In genomic region chr15:85523173-85523991, GRCm38 (mm10) we compare ENCODE assay signal across 9 mouse cellular contexts. TPM values are rescaled to one million over a fixed set of nuclear protein-coding genes. Genes with fewer than 3 reads are reported as not detected.
DNase-seq lines count a peak whose midpoint lies in the region; ATAC-seq lines count a peak whose summit lies in the region.
"Had no signal": no experiment of that assay in that cellular context is flagged by ENCODE, and none has a peak within 500 bp of the region (broad histone marks: within the 10 kb centered on the region; RNA-seq: fewer than 3 reads in every experiment).

No protein-coding gene starts in this region.

- H3K36me3 ChIP-seq in embryonic facial prominence, embryonic 12.5 days, result no peaks in the 10 kb centered on the region
- H3K36me3 ChIP-seq in heart, embryonic 11.5 days (ENCODE audit: control insufficient read depth, insufficient read depth, low read length), result no peaks in the 10 kb centered on the region

- no peak overlapping the region for H3K27ac ChIP-seq in embryonic facial prominence, embryonic 12.5 days
- no peak overlapping the region for H3K27ac ChIP-seq in heart, embryonic 11.5 days (ENCODE audit: low read depth, low read length)
- H3K27ac ChIP-seq: liver, embryonic 14.5 days had no signal

- peaks cover 16% of the 10 kb centered on the region for H3K4me1 ChIP-seq in embryonic facial prominence, embryonic 12.5 days
- peaks cover 11% of the 10 kb centered on the region for H3K4me1 ChIP-seq in heart, embryonic 11.5 days (ENCODE audit: control insufficient read depth, insufficient read depth, low read length)

- peak; percentile 75 for DNase-seq in urinary bladder, postnatal 14 days (ENCODE audit: low spot score)
- no peak for DNase-seq in urinary bladder, postnatal 10 days (ENCODE audit: low spot score)
- DNase-seq in kidney, adult 8-10 months, result peak; percentile 62 to 69
- DNase-seq in lung, adult 18-20 months, result peak; percentile 51 to 72
- DNase-seq in ovary, postnatal 10 days (ENCODE audit: low spot score), result peak; percentile 40
- no peak for DNase-seq in right cerebral cortex, postnatal 36 days (ENCODE audit: low spot score in 2 of 2)

- peak overlapping the region; percentile 30 for H3K4me2 ChIP-seq in embryonic facial prominence, embryonic 12.5 days (replicated peaks)
- peak overlapping the region; percentile 51 for H3K4me2 ChIP-seq in heart, embryonic 11.5 days

- no peaks in the 10 kb centered on the region for H3K9me3 ChIP-seq in embryonic facial prominence, embryonic 12.5 days
- no peaks in the 10 kb centered on the region for H3K9me3 ChIP-seq in heart, embryonic 11.5 days (replicated peaks; ENCODE audit: control insufficient read depth, low read length)

- ATAC-seq in embryonic facial prominence, embryonic 12.5 days (ENCODE audit: insufficient number of reproducible peaks, insufficient read depth, low FRiP score, low TSS enrichment), result no peak; the same call in 1 of the 2 replicates
- peak; percentile 45; the same call in 1 of the 2 replicates for ATAC-seq in heart, embryonic 11.5 days (replicated peaks; ENCODE audit: insufficient number of reproducible peaks, low FRiP score, low TSS enrichment)

- H3K9ac ChIP-seq in embryonic facial prominence, embryonic 12.5 days, result no peak overlapping the region
- H3K9ac ChIP-seq in heart, embryonic 11.5 days (ENCODE audit: low read depth, low read length), result peak overlapping the region; percentile 54; the same call in 1 of the 2 replicates
- H3K9ac ChIP-seq: liver, embryonic 14.5 days had no signal

- H3K27me3 ChIP-seq in embryonic facial prominence, embryonic 12.5 days, result peaks cover 21% of the 10 kb centered on the region
- H3K27me3 ChIP-seq in heart, embryonic 11.5 days (ENCODE audit: control insufficient read depth, insufficient read depth, low read length), result peaks cover 25% of the 10 kb centered on the region

- 7% methylated on average over 14 of the region's 14 CpGs for WGBS in embryonic facial prominence, embryonic 12.5 days
- 8% methylated on average over 14 of the region's 14 CpGs for WGBS in heart, embryonic 11.5 days (ENCODE audit: insufficient replicate concordance)

- 0 out of 2 replicates have a peak overlapping the region, but pooled peaks have one; percentile 1 for H3K4me3 ChIP-seq in embryonic facial prominence, embryonic 12.5 days
- H3K4me3 ChIP-seq in heart, embryonic 11.5 days (ENCODE audit: low read depth, low read length), result 0 out of 2 replicates have a peak overlapping the region, but pooled peaks have one; percentile 5

RNA-seq across cellular contexts. Expression of gene 7530416G11Rik, which starts 20.4 kb away (rescaled TPM):
- not detected in 2 replicates for polyA plus RNA-seq in embryonic facial prominence, embryonic 12.5 days (2016; fragmentation: Nextera tagmentation; extraction: Ambion mirVana)
- polyA plus RNA-seq in heart, embryonic 11.5 days (2014; fragmentation: Nextera tagmentation; extraction: Ambion mirVana), result not detected in 2 replicates
- polyA plus RNA-seq: liver, embryonic 14.5 days had no signal

RNA-seq across cellular contexts. Expression of gene Wnt7b, which starts 58.9 kb away (rescaled TPM):
- polyA plus RNA-seq in embryonic facial prominence, embryonic 12.5 days (2016; fragmentation: Nextera tagmentation; extraction: Ambion mirVana), result 31.5 and 34.3 TPM in 2 replicates
- polyA plus RNA-seq in heart, embryonic 11.5 days (2014; fragmentation: Nextera tagmentation; extraction: Ambion mirVana), result 0.52 and 1.5 TPM in 2 replicates

Comparison
In these comparisons a context has a peak if more than half of its experiments do, and no peak if none do; other contexts are left out.
1. DNase-seq: peak in urinary bladder, postnatal 14 days (single experiment), kidney, adult 8-10 months (2 of 2), lung, adult 18-20 months (2 of 2) and ovary, postnatal 10 days (single experiment); none in urinary bladder, postnatal 10 days (single experiment) and right cerebral cortex, postnatal 36 days (0 of 2).
2. RNA of gene Wnt7b, which starts 58.9 kb away (polyA plus RNA-seq): 31.5 to 34.3 TPM in embryonic facial prominence, embryonic 12.5 days; 0.52 to 1.5 TPM in heart, embryonic 11.5 days; every median in the first group is over 10 times any median in the second.